Mouse (Mus musculus) effector memory CD4-positive, alpha-beta T cell, adult 5 months (primary cell): ENCODE data around the gene Dgkk. TPM values are rescaled to one million over a fixed set of nuclear protein-coding genes. Genes with fewer than 3 reads are reported as not detected.

Source experiments
- polyA plus RNA-seq: library from polyadenylated mRNA; unstranded; fragments of 100-300 nt; shearing (Covaris generic); gene quantifications from one replicate; pipeline ENCODE4 v1.2.1, GENCODE M21; 2017

The Dgkk gene
- polyA plus RNA-seq = not detected

GRCm38 (mm10) chrX:6779006-6779405 is at the start of gene Dgkk:
TSS of gene Dgkk (plus strand) at chrX:6779306.

